Mouse (Mus musculus): Measurements from ENCODE around the gene H2afj.

Gene H2afj

GRCm38 (mm10) chr6:136806819-136807218, 1.2 kb upstream of the H2afj start:
- DNase-seq, result no peak

DNA sequence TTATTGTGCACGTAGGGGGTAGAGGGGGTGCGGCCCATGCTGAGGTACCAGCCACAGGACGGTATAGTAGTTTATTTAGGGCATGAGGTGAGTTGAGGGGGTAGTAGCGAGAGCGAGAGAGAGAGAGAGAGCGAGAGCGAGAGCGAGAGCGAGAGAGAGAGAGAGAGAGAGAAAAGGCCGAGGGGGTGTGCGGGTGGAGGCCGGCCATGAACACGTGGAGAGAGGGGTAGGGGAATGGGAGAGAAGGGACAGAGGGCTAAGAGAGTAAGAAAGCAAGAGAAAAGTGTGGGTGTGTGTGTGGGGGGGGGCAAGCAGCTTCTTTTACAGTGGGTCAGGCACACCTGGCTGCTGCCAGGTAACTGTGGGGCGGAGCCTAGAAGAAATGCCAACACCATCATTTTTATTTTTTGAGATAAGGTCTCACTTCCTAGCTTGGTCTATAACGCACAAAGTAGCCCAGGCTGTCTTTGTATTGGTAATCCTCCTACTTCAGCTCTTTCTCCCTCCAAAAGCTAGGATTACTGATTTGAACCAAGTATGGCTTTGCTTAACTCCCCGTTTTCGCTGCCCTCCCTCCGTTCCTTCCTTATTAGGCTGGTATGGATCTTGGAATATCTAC, 540 bp upstream of the H2afj start:
- DNase-seq, result no peak

GRCm38 (mm10) chr6:136808631-136809046, 595 bp downstream of the H2afj start:
- no peak for DNase-seq

GRCm38 (mm10) chr6:136809077-136809476, 1.0 kb downstream of the H2afj start:
- peak; percentile 42 for DNase-seq

- DNase-seq, result no peak
Observed at GRCm38 (mm10) chr6:136809673-136810072, 1.6 kb downstream of the H2afj start.

DNA sequence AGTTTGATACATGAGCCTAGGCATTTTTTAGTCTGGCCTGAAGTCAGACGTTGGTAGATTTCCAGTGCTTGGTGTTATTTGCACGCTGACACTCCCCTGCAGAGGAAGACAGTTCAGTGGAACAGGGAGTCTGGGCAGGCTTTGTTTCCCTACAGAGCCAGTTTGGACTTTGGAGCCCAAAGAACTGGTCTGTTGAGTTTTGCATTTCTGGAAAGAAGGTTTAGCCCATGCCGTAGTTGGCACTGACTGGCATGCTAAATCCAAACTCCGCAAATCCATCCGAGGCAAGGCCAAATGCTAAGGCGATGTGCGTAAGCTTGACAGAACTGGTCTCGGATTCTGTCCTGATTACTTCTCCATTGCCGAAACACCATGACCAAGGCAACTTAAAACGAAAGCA, 3.2 kb downstream of the H2afj start:
- peak; percentile 46 for DNase-seq

GRCm38 (mm10) chr6:136813117-136813516, 5.1 kb downstream of the H2afj start:
- DNase-seq, result no peak

GRCm38 (mm10) chr6:136815381-136815780, 7.3 kb downstream of the H2afj start:
- DNase-seq, result no peak

- DNase-seq, result no peak
Observed at GRCm38 (mm10) chr6:136816826-136817225, 8.8 kb downstream of the H2afj start.

DNA sequence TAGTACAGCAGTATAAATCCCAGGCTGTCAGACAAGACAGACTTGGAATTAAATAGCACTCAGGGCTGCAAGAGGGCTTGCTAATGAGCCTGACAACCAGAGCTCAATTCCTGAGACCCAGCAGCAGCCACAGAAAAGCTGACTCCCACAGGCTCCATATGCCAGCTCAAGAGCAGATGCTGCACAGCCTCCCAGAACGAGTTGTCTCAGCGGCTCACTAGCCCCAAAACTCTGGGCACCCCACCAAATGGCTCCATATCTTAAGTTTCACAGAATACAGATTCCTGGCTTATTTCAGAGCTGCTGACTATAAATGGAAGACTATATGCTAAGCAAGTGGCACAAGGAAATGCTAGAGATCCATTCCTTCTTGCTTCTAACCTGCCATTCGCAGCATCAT, 9.5 kb downstream of the H2afj start:
- DNase-seq, result no peak

DNA sequence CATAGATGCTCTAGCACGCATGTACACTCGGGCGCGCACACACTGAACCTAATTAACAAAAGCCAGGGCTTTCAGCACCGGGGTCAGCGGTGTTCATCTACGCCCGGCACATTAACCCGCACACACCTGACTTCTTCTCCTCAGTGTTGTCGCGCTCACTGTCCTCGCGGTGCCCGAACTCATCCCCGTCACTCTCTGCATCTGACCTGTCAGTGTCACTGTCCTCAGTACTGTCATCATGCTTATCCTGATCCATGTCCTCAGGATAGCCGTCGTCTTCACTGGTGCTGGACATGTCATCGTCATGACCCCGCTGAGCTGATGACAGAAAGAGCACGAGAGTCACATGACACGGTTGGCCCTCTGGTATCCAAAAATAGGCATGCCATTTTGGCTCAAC, 12.3 kb downstream of the H2afj start:
- DNase-seq, result no peak

GRCm38 (mm10) chr6:136821086-136821485, 13.0 kb downstream of the H2afj start:
- DNase-seq, result no peak

DNA sequence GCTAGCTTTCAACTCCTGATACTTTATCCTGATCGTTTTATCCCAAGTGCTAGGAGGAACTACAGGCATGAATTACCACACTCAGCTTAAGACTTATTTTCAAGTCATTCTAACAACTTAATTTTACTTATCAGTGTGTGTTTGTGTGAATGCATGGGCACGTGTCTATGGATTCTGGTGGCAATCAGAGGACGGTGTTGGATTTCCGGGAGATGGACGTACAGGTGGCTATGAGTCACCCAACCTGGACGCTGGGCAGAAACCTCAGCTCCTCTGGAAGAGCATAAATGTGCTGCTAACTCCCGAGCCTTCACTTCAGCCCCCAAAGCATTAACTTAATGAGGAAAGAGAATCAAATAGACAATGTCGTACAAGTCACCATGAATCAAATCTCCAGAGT, 16.9 kb downstream of the H2afj start:
- DNase-seq, result no peak

- no peak for DNase-seq
Observed at GRCm38 (mm10) chr6:136827116-136827515, 19.1 kb downstream of the H2afj start.

- no peak for DNase-seq
Observed at GRCm38 (mm10) chr6:136827516-136827880, 19.5 kb downstream of the H2afj start, which contains the start of gene BC049715. TSS of gene BC049715 (plus strand) at chr6:136827626.

DNA sequence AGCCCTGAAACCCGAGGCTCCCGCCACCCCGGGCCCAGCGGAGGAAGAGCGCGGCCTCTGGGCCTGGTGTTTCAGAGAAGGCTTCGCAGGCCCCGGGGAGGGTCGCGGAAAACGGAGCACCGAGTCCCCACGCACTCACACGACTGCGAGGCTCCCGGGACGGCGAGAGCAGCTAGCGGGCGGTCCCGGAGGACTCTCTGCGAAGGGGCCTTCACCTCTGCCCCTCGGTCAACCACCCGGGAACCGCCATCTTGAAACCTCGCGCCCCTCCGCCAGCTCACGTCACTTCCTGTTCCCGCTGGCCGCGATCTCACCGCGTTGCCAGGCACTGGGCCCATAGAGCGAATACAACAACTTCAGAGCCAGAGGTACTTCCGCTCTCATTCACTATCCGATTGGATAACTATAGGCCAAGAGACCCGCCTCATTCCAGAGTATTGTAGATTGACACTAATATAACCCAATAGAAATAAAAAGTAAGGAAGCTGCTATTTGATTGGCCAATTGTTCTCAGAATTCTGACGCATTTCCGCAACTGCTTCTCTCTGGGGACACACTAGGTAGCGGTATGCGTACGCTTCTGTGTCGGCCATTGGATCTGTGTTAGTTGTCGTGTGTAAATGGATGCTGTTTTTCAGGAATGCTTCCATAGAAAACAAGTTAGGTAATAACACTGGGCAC, 20.0 kb downstream of the H2afj start, which contains the start of gene Wbp11:
TSS of gene Wbp11 (minus strand) at position 353 of the 681 bp plus-strand sequence.
- peak; percentile 96 for DNase-seq

DNA sequence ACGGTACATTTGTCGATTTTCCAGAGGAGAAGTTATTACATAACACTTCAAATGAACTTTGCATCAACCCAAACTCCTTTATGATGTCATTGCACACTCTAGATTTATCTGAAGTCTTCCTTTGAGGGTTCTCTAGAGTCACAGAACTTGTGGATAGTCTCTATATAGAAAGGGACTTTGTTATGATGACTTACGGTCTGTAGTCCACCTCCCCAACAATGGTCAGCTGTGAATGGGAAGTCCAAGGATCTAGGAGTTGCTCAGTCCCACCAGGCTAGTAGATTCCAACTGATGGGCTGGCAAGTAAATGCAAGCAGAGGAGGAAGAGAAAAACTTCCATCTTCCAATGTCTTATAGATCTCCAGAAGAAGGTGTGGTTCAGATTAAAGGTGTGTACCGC, 20.6 kb downstream of the H2afj start:
- DNase-seq, result no peak

DNA sequence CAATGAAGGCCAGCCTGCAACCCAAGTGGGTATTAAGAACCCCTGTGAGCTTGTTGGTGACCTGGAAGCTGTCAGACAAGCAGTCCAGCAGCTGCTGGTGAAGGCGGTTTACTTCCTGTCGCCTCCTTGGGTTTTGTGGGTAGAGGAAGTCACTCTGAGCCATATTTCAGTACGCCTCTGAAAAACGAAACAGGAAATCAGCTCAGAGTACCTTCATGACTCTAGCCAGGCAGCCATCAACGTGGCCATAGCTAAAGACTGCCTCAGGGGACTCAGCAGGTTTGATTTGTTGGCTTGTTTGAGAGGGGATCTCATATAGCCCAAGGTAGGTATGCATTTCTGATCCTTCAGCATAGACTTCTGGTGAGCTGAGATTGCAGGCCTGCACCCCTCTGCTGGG, 23.7 kb downstream of the H2afj start:
- DNase-seq, result no peak

- DNase-seq, result no peak
Observed at GRCm38 (mm10) chr6:136835352-136835751, 27.3 kb downstream of the H2afj start, which contains the start of gene Smco3. TSS of gene Smco3 (minus strand) at chr6:136835452.

GRCm38 (mm10) chr6:136837323-136837722, 29.3 kb downstream of the H2afj start:
- DNase-seq, result no peak

GRCm38 (mm10) chr6:136844903-136845302, 36.9 kb downstream of the H2afj start:
- DNase-seq, result no peak

GRCm38 (mm10) chr6:136845706-136846480, 37.8 kb downstream of the H2afj start:
- DNase-seq, result no peak

- DNase-seq, result no peak
Observed at GRCm38 (mm10) chr6:136847267-136847666, 39.2 kb downstream of the H2afj start.

- peak; percentile 65 for DNase-seq
Observed at GRCm38 (mm10) chr6:136847790-136848189, 39.7 kb downstream of the H2afj start.
